Mouse (Mus musculus): ENCODE data around the gene Mgll.

Gene Mgll

DNA sequence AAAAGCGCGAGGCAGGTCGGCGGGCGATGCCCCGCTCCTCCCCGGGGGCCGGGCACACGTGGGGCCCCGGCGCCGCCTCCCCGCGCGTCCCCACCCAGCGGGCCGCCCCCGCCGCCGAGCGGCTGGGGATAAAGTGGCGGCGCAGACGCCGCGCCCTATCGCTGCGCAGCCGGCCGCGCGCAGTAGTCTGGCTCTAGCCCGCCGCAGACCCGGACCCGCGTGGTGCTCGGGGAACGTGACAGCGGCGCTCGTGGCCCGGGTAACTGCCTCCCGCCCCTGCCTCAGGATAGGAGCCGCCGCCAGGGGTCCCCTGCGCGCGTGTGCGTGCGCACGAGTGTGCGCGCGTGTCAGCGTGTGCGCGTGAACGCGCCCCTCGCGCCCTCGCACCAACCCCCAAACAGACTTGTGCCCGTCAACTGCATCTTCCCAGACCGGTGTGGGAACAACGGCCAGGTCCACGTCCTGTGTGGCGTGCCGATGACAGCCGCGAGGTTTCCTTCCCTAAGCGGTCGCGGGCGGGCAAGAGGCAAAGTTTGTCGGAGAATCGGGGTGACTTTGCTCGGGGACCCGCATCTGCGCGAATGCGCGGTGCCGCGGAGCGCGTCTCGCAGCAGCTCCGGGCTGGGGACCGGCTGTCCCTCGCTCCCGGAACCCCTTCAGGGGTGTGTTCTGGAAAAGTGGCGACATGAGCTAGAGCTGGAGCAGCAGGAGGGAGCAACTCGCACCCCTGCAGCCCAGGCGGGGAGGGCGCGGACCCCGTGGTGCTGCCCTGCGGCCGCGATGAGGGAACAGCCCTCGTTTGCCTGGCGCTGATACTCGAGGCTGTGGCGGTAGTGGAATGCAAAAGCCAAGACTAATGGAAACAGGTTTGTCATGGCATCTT, at the start of gene Mgll:
TSS of gene Mgll (plus strand) at position 100 of the 883 bp plus-strand sequence.
- peak; percentile 48 for DNase-seq (ENCODE audit: low spot score)

- DNase-seq (ENCODE audit: low spot score), result no peak
Observed at GRCm38 (mm10) chr6:88675815-88676214, 48.4 kb upstream of the Mgll start.

DNA sequence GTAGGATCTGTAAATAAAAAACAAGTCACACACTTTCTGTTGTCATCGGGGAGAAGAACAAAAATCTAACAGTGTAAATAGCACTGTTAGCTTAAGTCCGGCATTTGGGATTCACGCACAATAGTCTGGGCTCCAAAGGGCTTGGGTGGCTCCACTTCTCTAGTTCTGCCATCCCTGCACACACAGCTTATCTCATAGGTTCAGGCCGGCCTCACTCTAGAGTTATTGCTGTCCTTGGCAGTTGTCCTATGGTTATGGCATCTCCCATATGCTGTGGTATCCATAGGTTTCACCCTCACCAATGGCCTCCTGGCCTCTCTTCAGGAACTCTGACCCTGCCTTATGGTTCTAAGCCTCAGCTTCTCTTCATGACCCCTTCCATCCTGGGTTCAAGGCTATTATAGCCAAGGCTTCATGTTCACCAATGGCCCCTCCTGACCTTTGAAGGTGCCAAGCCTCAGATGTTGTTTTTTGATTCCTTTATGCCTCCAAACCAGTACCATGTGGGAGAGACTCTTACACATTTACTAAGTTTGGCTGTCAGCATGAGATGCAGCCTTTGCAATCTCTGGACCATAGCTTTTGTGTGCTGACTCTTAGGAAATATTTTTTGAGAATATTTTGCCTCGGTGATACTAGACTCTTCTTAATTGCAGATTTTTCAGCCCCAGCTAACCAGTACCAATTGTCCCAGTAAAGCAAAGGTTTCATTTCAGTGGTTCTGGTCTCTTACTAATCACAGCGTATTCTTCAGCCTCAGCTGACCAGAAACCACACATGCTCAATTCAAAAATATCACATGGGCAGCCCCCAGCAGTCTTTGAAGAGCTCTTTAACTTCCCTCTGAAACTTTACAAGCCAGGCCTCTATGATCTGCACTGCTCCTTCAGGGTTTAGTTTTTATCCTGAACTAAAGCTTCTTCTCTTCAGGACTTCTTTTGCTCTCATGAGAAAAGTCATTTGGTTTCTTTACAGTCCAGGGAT, 47.2 kb upstream of the Mgll start:
- DNase-seq (ENCODE audit: low spot score), result no peak

GRCm38 (mm10) chr6:88677738-88678137, 46.5 kb upstream of the Mgll start:
- DNase-seq (ENCODE audit: low spot score), result no peak

DNA sequence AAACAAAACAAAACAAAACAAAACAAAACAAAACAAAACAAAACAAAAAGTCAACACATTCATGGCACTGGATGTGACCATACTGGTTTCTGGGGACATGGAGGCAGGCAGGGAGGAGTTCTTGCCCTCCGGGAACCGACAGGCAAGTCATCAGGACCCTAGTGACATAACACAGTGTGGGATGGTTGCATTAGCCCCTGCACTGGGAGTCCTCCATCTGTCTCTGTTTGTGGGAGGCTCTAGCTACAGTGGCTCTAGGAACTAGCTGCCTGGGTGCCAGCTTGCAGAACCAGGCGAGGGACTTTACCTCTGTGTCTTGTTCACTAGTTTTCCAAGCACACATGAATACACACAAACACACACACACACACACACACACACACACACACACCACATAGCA, 43.2 kb upstream of the Mgll start:
- no peak for DNase-seq (ENCODE audit: low spot score)

DNA sequence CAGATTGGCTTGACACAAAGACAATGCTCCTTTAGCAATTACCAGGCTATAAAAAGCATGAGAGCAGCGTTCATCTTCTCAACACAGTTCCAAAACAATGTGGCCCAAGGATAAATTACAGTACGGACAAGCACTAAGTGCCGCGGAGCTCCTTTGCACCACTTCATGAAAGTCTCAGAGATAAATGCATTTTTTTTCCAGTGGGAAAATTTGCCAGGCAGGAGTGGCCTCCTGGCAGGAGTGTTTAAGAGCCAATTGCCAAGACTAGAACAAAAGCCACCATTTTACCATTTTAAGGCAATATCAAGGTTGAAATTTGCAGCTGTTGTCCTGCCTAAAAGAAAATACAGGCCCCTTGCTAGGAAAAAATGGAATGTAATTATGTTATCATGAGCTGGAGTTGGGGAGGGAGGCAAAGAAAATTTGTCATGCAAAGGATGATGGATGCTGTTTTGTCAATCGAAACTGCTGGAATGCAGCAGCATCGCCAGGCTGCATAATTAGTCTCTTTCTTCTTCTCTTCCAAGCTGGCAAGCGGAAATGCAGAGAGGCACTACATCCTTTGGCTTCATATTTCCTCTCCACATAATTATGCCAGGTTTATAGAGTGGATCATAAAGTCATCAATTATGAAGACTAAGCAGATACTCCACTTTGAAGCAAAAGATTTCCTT, 40.7 kb upstream of the Mgll start:
- DNase-seq (ENCODE audit: low spot score), result no peak

DNA sequence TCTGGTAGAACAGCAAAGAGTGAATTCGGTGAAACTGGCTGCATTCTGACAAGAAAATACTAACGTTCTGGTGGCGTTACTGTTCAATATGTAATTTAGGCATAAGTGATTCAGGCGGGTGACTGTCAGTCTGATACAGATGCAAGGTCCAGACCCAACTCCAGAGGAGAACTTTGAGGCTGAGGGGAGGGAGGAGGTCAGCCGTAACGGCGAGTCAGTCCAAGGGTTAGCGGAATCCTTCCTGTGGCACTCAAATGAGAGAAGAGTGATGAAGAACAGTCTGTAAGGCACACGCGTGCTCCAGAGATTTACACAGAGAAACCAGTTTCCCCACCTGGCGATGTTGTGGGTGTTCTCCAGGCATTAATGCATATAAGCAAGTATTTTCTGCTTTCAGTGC, 36.0 kb upstream of the Mgll start:
- no peak for DNase-seq (ENCODE audit: low spot score)

DNA sequence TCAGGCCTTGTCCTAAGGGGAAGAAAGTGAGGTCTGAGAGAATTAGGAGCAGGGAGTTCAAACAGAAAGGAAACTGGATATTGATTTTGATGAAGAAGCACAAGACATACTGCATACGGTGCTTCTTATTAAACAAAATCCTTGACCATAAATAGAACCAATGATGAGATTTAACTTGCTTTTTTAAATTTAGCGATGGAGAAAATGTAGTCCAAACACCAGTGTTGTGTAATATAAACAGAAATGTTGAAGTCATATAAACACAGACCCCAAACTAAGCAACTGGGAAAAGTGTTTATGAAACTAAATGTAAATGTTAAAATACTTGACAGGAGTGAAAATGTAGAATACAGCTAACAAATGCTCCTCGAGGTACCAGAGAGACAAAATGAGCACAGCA, 35.5 kb upstream of the Mgll start:
- no peak for DNase-seq (ENCODE audit: low spot score)

DNA sequence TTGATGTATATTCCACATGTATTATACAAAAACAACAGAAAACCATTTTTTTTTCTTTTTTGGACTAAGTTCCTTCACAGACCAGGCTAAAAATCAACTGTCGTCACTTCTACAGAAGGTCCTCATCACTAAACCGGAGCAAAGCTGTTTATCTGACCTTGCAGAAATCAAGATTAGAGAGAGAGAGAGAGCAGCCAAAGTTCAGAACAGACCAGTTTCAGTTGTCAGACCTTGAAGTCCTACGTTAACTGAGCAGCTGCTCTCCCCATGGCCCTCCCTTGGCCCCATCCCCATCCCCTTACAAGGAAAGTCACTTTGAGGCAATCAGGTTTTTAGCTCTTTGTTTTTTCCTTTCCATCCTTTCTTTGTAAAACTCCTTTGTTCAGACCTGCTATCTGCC, 34.0 kb upstream of the Mgll start:
- no peak for DNase-seq (ENCODE audit: low spot score)

DNA sequence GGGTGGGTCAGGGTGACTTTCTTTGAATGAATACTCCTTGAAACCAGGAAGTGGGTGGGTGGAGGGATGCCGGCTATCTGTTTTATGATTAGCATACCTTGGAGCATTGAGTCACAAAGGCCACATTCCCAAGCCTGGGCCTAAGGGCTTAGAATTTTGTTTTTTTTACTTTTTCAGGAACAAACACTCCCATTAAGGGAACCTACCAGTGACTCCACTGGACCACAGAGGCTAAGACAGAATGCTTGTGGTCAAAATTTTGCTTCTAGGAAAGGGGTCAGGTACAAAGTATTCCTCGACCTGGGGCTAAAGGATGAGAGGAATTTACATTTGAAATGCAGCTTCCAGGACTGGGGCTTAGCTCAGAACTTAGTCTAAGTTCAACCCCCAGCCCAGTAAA, 32.9 kb upstream of the Mgll start:
- DNase-seq (ENCODE audit: low spot score), result no peak

GRCm38 (mm10) chr6:88702887-88703286, 21.3 kb upstream of the Mgll start:
- DNase-seq (ENCODE audit: low spot score), result no peak

- DNase-seq (ENCODE audit: low spot score), result no peak
Observed at GRCm38 (mm10) chr6:88703731-88704130, 20.5 kb upstream of the Mgll start.

- DNase-seq (ENCODE audit: low spot score), result no peak
Observed at GRCm38 (mm10) chr6:88708401-88709278, 15.6 kb upstream of the Mgll start.

GRCm38 (mm10) chr6:88709279-88709575, 15.0 kb upstream of the Mgll start:
- no peak for DNase-seq (ENCODE audit: low spot score)

DNA sequence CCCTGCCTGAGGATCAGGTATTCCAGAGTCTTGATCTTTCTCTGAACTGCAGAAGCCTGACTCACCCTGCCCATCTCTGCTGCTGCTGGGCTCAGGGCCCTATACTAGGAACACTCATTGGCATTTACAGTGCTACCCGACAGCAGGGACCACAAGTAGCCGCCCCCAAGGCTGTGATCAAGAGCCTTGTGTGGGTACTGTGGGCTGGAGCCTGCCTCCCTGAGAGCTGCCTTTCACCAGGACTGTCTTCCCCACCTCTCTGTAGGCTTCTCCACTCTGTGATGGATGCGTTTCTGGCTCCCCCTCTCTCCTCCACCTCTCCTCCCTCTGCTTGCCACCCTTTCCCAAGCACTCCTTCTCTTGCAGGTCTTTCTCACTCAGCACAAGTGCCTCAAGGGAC, 12.9 kb upstream of the Mgll start:
- no peak for DNase-seq (ENCODE audit: low spot score)

- no peak for DNase-seq (ENCODE audit: low spot score)
Observed at GRCm38 (mm10) chr6:88712083-88712482, 12.1 kb upstream of the Mgll start.

DNA sequence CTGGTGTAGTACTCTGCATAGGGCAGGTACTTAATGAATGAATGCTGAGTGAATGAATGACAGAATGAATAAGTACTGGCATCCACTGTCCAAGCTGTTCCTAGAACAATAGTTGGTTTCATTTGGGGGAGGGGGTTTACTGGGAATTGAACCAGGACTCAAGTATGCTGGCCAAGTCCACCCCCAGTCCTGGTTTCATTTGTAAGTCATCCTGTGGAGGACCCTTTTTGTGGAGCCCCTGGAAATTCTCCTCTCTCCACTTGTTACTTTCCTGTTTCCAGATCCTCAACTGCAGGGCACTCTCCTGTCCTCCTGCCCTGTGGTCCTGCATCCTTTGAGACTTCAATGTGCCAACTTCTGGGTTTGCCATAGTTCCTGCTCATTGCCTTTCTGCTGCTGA, 10.9 kb upstream of the Mgll start:
- no peak for DNase-seq (ENCODE audit: low spot score)

- no peak for DNase-seq (ENCODE audit: low spot score)
Observed at GRCm38 (mm10) chr6:88714200-88714674, 10.0 kb upstream of the Mgll start.

DNA sequence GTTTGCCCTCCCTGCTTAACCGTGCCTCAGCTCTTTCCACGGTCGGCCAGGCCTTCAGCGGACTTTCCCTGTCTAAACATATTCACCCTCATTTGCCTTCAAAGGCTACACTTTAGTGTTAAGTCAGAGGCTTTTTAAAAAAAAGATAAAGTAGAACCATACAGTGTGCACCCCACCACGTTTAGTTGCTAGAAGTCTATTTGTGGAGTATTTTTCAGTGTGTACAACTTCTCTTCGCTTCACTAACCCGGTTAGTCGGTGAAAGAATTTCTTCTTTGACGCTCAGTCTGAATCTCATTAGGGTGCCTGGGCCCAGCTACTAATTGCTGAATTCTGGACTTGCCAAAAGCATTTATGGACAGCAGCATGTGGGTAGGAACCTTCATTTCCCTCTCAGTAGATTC, 8.8 kb upstream of the Mgll start:
- no peak for DNase-seq (ENCODE audit: low spot score)

DNA sequence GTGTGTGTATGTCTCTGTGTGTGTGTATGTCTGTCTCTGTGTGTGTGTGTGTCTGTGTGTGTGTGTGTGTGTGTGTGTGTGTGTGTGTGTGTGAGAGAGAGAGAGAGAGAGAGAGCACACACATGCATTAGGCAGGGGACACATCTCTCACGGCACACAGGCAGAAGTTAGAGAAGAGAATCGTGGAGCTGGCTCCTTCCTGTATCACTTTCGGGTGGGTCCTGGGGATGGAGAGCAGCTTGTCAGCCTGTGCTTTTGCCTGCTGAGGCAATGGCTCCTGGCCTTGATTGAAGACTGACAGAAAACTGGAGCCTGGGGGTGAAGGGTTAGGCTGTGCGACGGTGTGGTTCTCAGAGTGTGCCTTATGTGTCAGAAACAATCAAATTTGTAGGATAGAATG, 8.2 kb upstream of the Mgll start:
- DNase-seq (ENCODE audit: low spot score), result no peak

All from T-cell, adult 2 months (primary cell).